Mouse (Mus musculus) R1 (cell line): ENCODE measurements around the gene Eef1akmt1.
A peak's percentile ranks its signal among the peaks of the same experiment; 100 is the strongest.

Source experiments
- DNase-seq: peaks from one replicate; pipeline ENCODE4 v3.0.0-alpha.2; 2018; ENCODE audit warnings: low read depth, low spot score

Gene Eef1akmt1

DNA sequence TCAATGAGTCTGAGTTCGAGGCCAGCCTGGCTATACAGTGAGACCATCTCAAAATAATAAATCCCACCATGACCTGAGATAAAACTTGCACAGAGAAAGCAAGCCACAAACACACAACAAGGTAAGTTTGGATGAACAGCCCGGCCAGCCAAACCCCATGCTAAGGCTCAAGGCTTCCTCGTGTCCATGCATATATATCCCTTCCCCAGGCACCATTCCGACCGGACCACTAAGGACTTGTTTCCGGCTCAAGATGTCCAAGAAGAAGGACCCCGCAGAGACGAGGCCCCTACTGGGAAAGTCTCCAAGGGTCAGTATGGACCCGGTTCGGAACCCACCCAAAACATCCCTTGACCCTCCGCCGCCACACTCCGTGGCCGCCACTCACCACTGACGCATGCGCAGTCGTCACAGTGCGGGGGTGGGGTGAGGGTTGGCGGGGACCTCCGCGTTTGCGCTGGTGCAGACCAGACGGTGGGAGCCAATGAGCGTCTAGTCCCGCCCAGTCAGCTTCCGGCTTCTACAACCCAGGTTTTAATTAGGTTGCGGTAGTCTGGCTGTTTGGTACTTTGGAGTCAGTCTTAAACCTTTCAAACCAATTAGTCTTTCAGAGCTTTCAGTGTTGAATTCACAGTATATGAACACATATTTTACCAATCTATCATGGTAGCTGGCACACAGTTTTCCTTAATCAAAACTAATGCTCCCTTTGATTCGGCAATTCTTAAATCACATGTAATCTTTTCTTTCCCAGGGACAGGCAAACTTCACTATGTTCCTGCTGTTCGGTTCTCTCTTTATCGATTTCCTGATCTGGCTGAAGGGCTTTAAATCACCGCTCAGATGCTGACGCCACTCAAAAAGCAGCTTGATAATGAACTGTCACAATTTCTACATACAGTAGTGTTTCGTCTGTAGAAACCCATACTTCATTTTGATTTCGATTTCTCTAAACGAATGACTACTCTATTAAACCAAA lies at the start of gene Eef1akmt1:
Gene Eef1akmt1, minus strand, starts transcription at position 458 of the 979 bp plus-strand sequence.
- peak; percentile 94 for DNase-seq

GRCm38 (mm10) chr14:57620598-57621236 lies 49.3 kb upstream of the Eef1akmt1 start:
- DNase-seq, result no peak

- peak; percentile 89 for DNase-seq
Observed at GRCm38 (mm10) chr14:57619487-57619886, 48.1 kb upstream of the Eef1akmt1 start.

DNA sequence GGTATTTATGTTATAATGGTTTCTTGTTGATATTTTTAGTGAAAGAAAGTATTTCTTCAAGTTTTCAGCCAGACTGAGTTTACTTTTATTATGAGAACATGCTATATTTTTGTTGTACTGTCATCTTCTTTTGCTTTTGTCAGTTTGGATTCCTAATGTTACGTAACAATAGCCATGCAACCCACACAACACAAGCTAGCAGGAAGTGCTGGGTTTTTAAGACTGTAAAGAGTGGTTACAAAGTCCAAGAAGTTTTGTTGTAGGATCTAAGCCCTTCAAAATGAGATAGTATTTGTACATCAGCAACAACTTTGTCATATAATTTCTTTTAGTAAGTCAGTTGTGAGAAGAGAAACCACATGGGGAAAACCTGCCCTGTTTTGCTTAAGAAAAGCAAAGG lies 46.3 kb upstream of the Eef1akmt1 start:
- no peak for DNase-seq

DNA sequence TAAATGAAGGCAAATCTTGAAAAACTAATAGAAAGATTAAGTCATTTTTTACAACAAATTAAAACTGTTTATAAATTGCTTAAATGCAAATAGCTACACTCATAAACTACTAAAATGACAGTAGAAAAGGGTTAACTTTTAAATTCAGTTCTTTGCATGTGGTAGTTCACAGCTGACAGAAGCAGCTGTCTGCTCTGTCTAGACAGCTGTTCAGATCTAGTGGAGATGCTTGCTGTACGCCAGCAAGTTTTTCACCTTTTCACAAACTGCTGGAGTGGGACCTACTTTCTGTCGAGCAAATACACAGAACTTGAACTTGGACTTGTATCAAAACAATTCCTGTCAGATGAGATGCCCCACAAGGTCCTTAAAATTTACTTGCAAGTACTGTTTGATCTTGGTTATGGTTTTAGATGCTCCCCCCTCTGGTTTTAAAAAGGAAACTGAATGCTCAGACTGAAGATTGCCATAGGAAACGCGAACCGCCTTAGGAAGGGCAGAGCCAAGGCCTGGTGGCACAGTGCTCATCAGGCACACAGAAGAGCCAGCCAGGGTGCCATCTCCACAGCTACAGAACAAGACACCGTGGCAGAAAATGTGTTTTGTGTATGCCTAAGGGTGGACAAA lies 45.0 kb upstream of the Eef1akmt1 start:
- DNase-seq, result no peak

- DNase-seq, result no peak
Observed at GRCm38 (mm10) chr14:57615828-57616227, 44.4 kb upstream of the Eef1akmt1 start.

DNA sequence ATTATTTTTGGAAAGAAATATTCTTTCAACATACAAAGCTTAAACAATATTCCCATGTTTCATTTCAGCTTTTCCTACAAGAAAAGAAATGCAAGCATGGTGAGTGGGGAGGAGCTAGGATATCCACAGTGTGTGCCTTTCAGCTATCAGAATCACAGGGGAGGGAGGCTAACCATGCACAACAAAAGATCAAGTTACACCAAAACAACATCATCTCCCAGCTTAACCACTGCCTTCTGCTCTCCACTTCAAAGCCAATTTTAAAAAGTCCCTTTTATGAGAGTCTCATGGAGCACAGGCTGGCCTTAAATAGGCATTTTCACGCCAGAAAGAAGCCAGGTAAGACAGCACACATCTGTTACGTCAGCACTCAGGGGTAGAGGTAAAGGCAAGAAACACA lies 39.6 kb upstream of the Eef1akmt1 start:
- DNase-seq, result no peak

- no peak for DNase-seq
Observed at GRCm38 (mm10) chr14:57609816-57610329, 38.5 kb upstream of the Eef1akmt1 start.

DNA sequence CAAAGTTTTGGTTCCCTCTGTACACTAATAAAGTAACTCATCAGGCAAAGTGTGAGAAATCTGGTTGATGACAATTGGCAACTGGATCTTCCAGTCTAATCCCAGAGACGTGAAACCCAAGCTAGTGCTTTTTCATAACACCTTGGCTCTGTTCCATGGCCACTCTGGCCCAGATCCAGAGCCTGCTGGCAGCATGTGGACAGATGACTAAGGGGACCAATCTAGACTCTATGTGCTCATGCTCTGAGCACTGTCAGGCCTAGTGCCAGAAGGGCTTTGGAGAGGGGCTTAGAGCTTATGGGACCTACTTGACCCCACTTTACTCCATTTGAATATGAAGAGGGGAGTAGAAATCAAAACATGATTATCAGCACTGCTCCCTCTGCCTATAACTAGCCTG lies 36.1 kb upstream of the Eef1akmt1 start:
- no peak for DNase-seq

- no peak for DNase-seq
Observed at GRCm38 (mm10) chr14:57606663-57607365, 35.4 kb upstream of the Eef1akmt1 start.

- no peak for DNase-seq
Observed at GRCm38 (mm10) chr14:57593279-57593678, 21.9 kb upstream of the Eef1akmt1 start.

DNA sequence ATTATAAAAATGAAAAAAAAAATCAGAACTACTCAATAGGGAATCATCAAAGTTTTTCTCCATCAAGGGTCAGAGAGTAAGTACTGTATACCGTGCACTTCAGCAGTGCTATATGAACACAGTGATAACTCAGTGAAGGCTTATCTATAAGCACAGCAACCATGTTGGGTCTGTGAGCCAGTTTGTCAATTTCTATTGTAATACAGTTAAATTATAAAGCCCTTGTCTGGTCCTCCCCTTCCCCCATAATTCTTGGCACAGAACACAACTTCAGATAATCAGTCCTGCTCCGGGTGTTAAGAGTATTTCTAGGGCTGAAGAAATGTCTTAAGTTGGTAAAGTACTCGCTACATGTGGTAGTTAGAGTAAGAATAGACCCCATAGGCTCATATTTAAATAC lies 20.4 kb upstream of the Eef1akmt1 start:
- DNase-seq, result no peak

- no peak for DNase-seq
Observed at GRCm38 (mm10) chr14:57576364-57577060, 5.1 kb upstream of the Eef1akmt1 start.

- no peak for DNase-seq
Observed at GRCm38 (mm10) chr14:57574792-57575587, 3.6 kb upstream of the Eef1akmt1 start.

- no peak for DNase-seq
Observed at GRCm38 (mm10) chr14:57565626-57566025, 5.8 kb downstream of the Eef1akmt1 start.

GRCm38 (mm10) chr14:57556922-57557321 lies 14.5 kb downstream of the Eef1akmt1 start:
- no peak for DNase-seq

DNA sequence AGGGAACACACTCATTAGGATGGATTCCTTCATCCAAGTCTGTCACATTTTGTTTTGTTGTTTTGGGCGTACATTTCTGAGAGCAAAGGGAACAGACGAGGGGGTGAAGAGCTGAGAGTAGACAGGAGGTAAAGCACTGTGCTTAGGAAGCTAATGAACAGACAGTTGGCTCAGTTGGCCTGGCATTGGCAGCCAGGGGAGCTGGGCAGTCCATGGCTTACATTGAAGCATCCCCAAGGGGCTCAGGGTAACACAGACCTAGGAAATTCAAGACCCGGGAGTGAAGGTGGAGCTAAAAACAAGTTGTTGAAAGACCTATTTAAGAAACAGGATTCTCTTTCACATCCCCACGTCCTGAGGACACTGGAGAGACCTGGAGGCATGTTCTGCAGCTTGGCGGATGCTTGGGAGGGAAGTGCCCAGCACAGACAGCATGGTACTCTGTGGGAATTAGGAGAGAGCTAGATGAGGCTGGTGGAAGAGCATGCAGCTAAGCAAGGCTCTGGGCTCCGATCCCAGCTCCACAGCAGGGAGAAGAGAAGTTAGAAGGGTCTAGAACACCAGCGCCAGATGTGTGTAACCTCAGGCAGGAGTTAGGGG lies 15.8 kb downstream of the Eef1akmt1 start:
- DNase-seq, result no peak

DNA sequence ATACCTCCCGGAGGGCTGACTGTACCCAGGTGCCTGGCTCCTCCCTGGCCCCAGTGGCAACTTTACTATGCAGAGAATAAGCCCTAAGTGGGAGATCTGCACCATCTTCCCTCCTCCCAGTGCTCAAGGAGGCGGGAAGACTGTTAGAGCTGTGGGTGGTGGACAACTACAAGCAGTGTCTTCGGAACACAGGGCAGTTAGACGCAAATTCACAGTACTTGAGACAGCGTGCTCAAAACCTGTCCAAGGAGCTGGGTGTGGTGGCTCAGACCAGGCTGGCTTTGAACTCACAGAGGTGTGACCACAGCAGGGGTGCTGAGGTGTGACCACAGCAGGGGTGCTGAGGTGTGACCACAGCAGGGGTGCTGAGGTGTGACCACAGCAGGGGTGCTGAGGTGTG lies 17.0 kb downstream of the Eef1akmt1 start:
- no peak for DNase-seq

GRCm38 (mm10) chr14:57552945-57553344 lies 18.5 kb downstream of the Eef1akmt1 start:
- DNase-seq, result no peak

DNA sequence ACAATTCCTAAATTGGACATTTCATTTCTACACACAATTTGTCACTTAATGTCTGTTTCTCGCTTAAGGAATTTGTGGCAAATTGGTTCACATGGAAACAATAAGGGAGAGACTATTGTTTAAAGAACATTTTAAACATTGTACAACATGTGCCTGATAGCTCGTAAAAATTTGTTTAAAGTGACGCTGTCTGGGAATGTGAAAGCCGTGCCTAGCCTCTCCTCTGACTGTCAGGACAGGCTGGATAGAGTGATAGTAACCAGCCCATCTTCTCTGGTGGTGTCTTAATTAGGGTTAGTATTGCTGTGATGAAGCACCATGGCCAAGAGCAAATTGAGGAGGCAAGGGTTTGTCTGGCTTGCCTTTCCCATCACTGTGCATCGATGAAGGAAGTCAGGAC lies 24.4 kb downstream of the Eef1akmt1 start:
- DNase-seq, result no peak
